Mouse (Mus musculus): ENCODE results near the gene Elf2.

Gene Elf2

DNA sequence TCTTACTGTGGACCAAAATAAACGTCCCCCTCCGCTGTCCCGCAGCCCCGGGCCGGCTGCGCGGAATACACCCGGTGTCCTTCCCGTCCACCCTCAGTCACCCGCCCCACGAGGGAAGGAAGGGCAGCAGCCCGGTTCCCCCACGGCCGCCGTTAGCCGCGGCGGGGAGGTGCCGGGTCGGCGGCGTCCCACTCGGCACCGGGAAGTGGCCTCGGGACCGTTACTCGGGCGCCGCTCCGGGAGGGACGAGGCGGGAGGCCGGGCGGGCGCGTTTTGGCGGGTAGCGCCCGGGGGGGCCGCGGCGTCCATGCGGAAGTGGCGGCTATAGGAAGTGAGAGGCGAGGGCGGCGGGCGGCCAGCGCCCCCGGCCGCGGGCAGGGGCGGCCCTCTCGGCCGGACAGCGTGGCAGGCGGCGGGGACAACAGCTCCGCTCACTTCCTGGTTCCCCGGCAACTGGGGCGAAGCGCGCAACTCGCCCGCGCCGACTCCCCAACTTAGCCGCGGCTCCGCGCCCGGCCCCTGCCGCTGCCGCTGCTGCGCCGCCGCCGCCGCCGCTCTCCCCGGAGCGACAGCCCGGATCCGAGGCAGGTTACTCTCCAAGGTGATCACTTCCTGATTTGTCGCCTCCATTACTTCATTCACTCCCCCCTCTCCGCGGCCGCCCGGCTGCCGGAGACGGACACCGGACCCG is 63.9 kb downstream of the Elf2 start:
- DNase-seq: peak; percentile 58

DNA sequence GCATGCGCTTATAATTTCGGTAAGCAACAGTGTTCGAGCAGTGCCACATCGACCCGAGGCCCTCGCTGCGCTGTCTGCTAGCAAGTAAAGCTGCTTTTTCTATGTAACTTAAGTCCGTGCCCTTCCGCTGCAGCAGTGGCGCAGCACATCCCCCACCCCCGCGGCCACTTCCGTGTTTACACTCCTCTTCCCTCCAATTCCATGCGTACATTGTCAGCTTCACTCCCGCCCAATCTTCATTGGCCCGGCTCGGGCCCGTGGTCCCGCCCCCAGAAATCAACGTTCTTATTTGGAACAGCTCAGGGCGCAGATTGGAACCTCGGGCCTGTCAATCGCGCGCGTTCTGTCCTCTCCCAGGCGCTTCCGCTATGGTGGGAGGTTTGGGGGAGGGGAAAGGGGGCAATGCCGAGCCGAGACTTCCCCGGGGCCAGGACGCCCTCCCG is 64.5 kb downstream of the Elf2 start:
- DNase-seq: peak; percentile 96

DNA sequence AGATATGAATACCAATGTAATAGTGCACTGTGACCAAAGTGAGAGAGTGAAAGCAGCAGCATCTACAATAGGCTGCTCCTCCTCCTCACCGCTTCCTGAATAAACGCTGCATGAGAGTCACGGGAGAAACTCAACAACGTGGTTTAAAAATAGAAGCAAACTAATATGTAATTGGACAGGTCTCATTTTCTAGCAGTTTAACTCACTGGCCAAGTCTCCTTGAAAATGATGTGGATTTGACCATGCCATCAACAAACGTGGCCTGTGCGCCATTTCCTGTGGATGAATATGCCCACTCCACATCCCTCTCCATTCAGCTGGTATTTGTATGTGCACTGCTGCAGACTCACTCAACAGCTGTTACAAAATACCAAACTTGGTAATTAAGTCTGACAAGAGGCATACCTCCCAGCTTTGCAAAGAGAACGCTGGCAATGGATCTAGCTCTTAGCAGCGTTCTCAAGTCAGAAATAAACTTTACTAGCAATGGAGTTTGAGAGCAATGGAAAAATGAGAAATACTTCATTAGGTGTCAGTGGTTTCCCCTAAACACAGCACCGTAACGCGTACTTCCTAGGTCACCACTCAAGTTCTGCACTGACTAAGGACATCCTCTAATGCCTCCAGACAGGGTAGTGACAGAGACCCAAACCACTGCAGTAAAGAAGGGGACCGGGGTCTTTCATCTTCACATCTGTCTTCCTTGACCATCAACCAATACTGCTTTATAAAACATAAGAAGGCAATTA is 70.2 kb downstream of the Elf2 start:
- no peak for DNase-seq

DNA sequence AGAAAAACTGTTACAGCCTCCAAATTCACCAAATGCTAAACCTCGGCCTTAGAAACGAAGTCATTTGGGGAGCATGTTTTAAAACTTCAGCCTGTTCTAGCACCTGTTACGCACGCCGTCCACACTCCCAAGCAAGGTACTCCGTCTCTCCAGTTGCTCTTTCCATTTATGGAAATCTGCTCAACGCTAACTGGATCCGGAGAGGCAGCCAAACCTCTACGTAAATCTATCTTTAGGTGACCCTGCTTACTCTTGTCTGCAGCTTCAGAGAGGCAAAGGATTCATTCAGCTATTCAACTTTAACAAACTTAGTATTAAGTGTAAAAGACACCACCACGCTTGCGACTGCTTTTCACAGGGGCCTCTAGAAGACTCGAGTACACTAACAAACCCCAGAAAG is 72.0 kb downstream of the Elf2 start:
- DNase-seq: no peak

DNA sequence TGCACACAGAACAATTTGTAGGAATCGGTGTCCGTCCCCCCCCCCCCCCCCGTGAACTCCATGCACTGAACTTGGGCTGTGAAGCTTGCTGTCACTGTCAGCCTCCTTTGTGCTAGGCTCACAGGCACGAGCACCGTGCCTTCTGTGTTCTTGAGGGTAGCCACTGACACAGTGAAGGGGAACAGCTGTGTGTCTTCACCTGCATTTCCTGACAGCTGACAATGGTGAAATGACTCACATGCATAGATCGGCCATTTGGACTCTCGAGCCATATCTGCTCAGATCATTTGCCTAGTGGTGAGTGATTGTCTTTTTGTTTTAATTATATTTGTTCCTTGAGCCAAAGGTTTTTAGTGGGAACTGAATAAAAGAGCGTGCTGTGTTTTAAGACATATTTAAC is 77.5 kb downstream of the Elf2 start:
- DNase-seq: no peak

GRCm38 (mm10) chr3:51258070-51258469 is 82.4 kb downstream of the Elf2 start:
- DNase-seq: no peak

- DNase-seq: no peak
Observed at GRCm38 (mm10) chr3:51256450-51256849, 84.0 kb downstream of the Elf2 start.

DNA sequence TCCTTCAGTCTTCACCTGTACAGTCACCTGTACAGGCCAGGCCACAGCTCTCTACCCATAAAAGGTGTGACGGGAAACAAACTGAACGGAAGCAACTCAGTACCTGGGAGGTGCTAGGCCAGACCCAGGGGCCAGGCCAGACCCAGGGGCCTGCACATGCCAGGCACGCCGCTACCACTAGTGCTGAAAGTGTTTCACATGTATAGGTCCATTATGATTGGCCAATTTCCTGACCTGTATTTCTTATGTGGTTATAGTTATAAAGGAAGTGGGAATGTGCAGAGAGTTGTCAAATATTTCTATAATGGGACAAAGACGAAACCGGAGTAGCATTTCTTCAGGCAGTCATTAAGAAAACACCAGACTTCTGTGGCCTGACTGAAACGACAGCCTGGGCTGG is 85.7 kb downstream of the Elf2 start:
- DNase-seq: no peak

GRCm38 (mm10) chr3:51252689-51253402 is 87.6 kb downstream of the Elf2 start:
- DNase-seq: no peak

DNA sequence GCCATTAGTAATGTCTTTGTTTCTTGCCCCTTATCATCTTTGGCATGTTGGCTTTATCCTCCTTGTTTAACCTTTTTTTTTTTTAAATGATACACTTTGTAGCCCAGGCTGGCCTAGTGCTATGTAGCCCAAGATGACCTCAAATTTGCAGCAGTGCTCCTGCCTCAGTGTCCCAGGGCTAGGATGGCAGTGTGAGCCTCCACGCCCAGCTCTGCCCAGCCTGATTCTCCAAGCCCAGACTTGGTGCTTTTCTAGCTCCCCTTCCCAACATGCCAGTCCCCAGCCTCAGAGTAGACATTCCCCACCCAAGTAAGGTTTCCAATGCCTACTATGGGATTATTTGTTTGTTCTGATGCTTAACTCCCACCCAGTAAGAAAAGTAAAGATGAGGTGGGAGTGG is 88.2 kb downstream of the Elf2 start:
- no peak for DNase-seq

- no peak for DNase-seq
Observed at GRCm38 (mm10) chr3:51251057-51251456, 89.4 kb downstream of the Elf2 start.

- DNase-seq: no peak
Observed at GRCm38 (mm10) chr3:51249866-51250265, 90.6 kb downstream of the Elf2 start.

DNA sequence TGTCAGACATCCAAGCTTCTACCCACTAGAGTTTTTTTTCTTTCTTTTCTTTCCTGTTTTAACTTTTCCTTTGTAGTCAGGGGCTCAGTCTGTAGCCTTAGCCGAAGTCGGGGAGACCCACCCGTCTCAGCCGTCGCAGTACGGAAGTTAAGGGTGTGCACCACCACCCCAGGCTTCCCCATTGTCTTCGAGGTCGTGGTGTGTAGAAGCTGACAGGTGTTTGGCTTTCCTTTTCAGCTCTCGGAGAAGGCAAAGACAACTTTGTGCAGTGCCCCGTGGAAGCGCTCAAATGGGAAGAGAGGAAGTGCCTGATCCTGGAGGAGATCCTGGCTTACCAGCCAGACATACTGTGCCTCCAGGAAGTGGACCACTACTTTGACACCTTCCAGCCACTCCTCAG is 91.0 kb downstream of the Elf2 start:
- DNase-seq: no peak

- DNase-seq: no peak
Observed at GRCm38 (mm10) chr3:51248600-51248999, 91.9 kb downstream of the Elf2 start.

- DNase-seq: no peak
Observed at GRCm38 (mm10) chr3:51247704-51248103, 92.8 kb downstream of the Elf2 start.

GRCm38 (mm10) chr3:51239541-51239940 is 100.9 kb downstream of the Elf2 start:
- DNase-seq: no peak

GRCm38 (mm10) chr3:51238515-51238914 is 101.9 kb downstream of the Elf2 start:
- DNase-seq: no peak

DNA sequence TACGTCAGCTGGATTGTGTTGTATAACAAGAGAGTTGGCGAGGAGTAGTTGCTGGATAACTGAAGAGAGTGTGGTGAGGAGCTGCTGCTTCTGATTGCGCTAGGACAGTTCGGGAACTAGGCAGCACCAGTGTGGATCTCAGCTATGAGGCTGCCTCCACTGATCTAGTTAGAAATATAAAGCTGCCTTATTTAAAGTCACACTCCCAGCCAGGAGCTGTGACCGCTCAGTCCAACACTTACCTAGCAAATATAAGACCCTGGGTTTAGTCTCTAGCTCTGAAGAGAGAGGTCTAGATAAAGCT is 105.8 kb downstream of the Elf2 start:
- DNase-seq: no peak

GRCm38 (mm10) chr3:51233918-51234751 is 106.3 kb downstream of the Elf2 start:
- peak; percentile 85 for DNase-seq

GRCm38 (mm10) chr3:51233474-51233873 is 107.0 kb downstream of the Elf2 start:
- no peak for DNase-seq

DNA sequence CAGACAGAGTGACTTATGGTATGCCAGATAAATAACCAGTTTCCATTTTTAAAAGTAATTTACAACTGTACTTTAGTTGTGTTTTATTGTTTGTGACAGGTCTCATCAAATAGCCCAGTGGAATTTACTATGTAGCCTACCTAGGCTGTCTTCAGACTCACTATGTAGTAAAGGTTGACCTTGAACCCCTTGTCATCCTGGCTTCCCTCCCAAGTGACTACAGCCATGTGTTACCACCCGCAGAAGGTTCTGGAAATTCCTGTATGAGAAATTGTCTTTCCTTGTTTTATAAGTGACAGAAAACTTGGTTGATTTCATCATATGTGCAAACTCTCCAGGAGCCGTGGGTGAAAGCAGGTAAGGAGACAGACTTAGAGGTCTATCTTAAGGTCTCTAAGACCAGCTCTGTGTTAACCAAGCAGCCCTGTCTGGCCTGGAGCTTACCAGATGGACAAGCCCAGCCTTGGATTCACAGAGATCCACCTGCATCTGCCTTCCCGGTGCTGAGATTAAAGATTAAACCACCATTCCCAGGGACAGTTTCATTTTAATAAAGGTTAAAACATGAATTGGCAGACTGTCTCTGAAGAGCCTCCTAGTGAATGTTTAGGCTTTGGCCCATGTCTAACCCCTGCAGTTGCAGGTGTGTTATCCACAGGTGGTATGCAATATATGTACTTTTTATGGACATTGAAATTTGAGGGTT is 108.1 kb downstream of the Elf2 start:
- no peak for DNase-seq

GRCm38 (mm10) chr3:51231499-51231898 is 109.0 kb downstream of the Elf2 start:
- peak; percentile 54 for DNase-seq

All from liver (tissue).